12 mouse cellular contexts compared by ENCODE assay signal in the genomic region with DNA sequence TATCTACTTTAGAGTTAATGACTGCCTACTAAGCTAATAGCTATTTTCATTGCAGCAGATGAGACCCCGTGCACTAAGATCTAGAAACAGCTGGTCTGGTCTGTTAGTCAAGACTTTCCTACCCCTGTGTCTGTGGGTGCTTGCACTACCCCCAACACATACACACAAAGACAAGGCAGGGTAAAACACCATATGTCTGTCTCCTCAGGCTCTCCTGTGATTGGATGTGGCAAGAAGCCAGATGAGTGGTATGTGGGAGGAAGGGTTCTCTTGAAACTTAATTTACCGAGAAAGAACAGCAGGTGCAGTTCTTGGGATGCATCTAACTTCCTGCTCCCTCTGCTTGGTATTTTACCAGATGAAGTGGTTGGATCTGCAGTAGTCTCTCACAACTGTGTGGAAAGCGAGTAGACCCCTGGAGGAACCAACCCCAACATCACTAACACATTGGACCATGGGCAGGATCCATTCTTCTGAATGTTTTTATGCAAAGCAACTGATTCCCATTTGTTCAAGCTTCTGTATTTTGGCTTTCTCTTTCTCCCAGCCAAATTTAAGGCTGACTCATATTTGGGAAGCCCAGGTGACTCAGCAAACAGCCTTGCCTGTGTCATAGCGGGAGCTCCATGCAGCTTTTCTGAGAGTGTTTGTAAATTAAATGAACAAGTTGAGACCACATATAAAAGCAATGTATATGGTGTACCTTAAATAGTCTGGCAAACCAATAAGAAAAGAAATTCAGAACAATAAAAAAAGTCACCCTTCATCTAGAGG.
DNase-seq lines count a peak whose midpoint lies in the region; ATAC-seq and TF ChIP-seq lines count a peak whose summit lies in the region.
"Had no signal": no experiment of that assay in that cellular context is flagged by ENCODE, and none has a peak within 500 bp of the region (broad histone marks: within the 10 kb centered on the region; RNA-seq: fewer than 3 reads in every experiment).

No protein-coding gene starts in this region.

- no peaks in the 10 kb centered on the region for H3K36me3 ChIP-seq in limb, embryonic 14.5 days (ENCODE audit: control insufficient read depth, insufficient read depth, low read length)
- no peaks in the 10 kb centered on the region for H3K36me3 ChIP-seq in limb, embryonic 10.5 days
- no peaks in the 10 kb centered on the region for H3K36me3 ChIP-seq in midbrain, embryonic 11.5 days (ENCODE audit: control insufficient read depth, insufficient read depth, low read length)

- H3K4me2 ChIP-seq in limb, embryonic 14.5 days (replicated peaks; ENCODE audit: low read depth, low read length, severe bottlenecking), result no peak overlapping the region
- H3K4me2 ChIP-seq in midbrain, embryonic 11.5 days, result no peak overlapping the region

- H3K27ac ChIP-seq in limb, embryonic 14.5 days (replicated peaks; ENCODE audit: low read depth, low read length), result no peak overlapping the region
- no peak overlapping the region for H3K27ac ChIP-seq in limb, embryonic 10.5 days
- H3K27ac ChIP-seq in midbrain, embryonic 11.5 days (ENCODE audit: low read depth, low read length), result no peak overlapping the region

- H3K27me3 ChIP-seq in limb, embryonic 14.5 days (ENCODE audit: control insufficient read depth, insufficient read depth, low read length), result no peaks in the 10 kb centered on the region
- H3K27me3 ChIP-seq in limb, embryonic 10.5 days (ENCODE audit: low read depth, poor library complexity, severe bottlenecking), result no peaks in the 10 kb centered on the region
- H3K27me3 ChIP-seq in midbrain, embryonic 11.5 days (ENCODE audit: control insufficient read depth, insufficient read depth, low read length), result no peaks in the 10 kb centered on the region

- peak; percentile 4 to 38 for DNase-seq in adrenal gland, adult (ENCODE audit: inconsistent age in 2 of 2, low spot score in 1 of 2)
- DNase-seq in adrenal gland, postnatal 10 days, result no peak
- peak; percentile 54 for DNase-seq in limb, embryonic 14.5 days (ENCODE audit: low spot score)
- DNase-seq in limb, embryonic 10.5 days (ENCODE audit: low spot score), result no peak
- peak; percentile 88 to 90 for DNase-seq in left cerebral cortex, adult 18-20 months (ENCODE audit: low spot score in 2 of 2)
- peak; percentile 94 for DNase-seq in telencephalon, adult 2 months (ENCODE audit: low read depth, low spot score)
- no peak for DNase-seq in midbrain, embryonic 11.5 days (ENCODE audit: low spot score, missing footprints)
- no peak for DNase-seq in cerebellum, postnatal 36 days
- DNase-seq: cerebellum, adult 9-10 months; kidney, postnatal 36 days; liver, postnatal 0 days; spleen, adult 18-20 months had no signal

- H3K4me1 ChIP-seq in limb, embryonic 14.5 days (ENCODE audit: control insufficient read depth, insufficient read depth, low read length), result no peaks in the 10 kb centered on the region
- no peaks in the 10 kb centered on the region for H3K4me1 ChIP-seq in limb, embryonic 10.5 days
- no peaks in the 10 kb centered on the region for H3K4me1 ChIP-seq in midbrain, embryonic 11.5 days (ENCODE audit: control insufficient read depth, insufficient read depth, low read length)

- no peak for TF ChIP-seq POLR2A in limb, embryonic 14.5 days (IDR thresholded peaks at IDR 0.05; ENCODE audit: borderline replicate concordance, extremely low read depth, insufficient read depth, insufficient read length)

- ATAC-seq in limb, embryonic 14.5 days (ENCODE audit: low FRiP score, low read depth), result peak; percentile 67
- no peak for ATAC-seq in midbrain, embryonic 11.5 days (ENCODE audit: low FRiP score)
- ATAC-seq: liver, postnatal 0 days had no signal

- H3K9ac ChIP-seq in limb, embryonic 14.5 days (ENCODE audit: low read depth, low read length, severe bottlenecking), result no peak overlapping the region
- no peak overlapping the region for H3K9ac ChIP-seq in midbrain, embryonic 11.5 days (ENCODE audit: low read length)
- H3K9ac ChIP-seq: liver, postnatal 0 days had no signal

- H3K9me3 ChIP-seq in limb, embryonic 14.5 days (ENCODE audit: control insufficient read depth, low read length), result no peaks in the 10 kb centered on the region
- no peaks in the 10 kb centered on the region for H3K9me3 ChIP-seq in limb, embryonic 10.5 days (replicated peaks)
- no peaks in the 10 kb centered on the region for H3K9me3 ChIP-seq in midbrain, embryonic 11.5 days (ENCODE audit: control insufficient read depth, low read length)

- WGBS in limb, embryonic 14.5 days, result 71% methylated on average over 4 of the region's 4 CpGs
- 88% methylated on average over 4 of the region's 4 CpGs for WGBS in limb, embryonic 10.5 days
- WGBS in midbrain, embryonic 11.5 days, result 88% methylated on average over 4 of the region's 4 CpGs

- no peak overlapping the region for H3K4me3 ChIP-seq in limb, embryonic 14.5 days (replicated peaks; ENCODE audit: low read length)
- no peak overlapping the region for H3K4me3 ChIP-seq in limb, embryonic 10.5 days
- no peak overlapping the region for H3K4me3 ChIP-seq in midbrain, embryonic 11.5 days (ENCODE audit: low read depth, low read length)

Comparison
In these comparisons a context has a peak if more than half of its experiments do, and no peak if none do; other contexts are left out.
1. DNase-seq: peak in adrenal gland, adult (2 of 2), limb, embryonic 14.5 days (single experiment), left cerebral cortex, adult 18-20 months (2 of 2) and telencephalon, adult 2 months (single experiment); none in adrenal gland, postnatal 10 days (single experiment), limb, embryonic 10.5 days (single experiment), midbrain, embryonic 11.5 days (single experiment) and cerebellum, postnatal 36 days (0 of 2).